Mouse (Mus musculus) natural killer cell, adult 2 months (primary cell): Measurements from ENCODE around the gene Gm12888.
"Not testable (repeated sequence)": the region's sequence is repeated elsewhere in the genome, so short reads cannot be mapped to it uniquely, and the experiment has no call there.

Experiments
- DNase-seq, 2 experiments: peaks; one replicate each; pipeline ENCODE4 v3.0.0; 2022; ENCODE audit warnings: low spot score in 2 of 2

Gm12888 gene

GRCm38 (mm10) chr4:121324817-121325216 is at the start of gene Gm12888:
TSS of gene Gm12888 (minus strand) at chr4:121324917.
- DNase-seq: not testable (repeated sequence)
